ENCODE assay signal across 9 mouse cellular contexts in the genomic region with DNA sequence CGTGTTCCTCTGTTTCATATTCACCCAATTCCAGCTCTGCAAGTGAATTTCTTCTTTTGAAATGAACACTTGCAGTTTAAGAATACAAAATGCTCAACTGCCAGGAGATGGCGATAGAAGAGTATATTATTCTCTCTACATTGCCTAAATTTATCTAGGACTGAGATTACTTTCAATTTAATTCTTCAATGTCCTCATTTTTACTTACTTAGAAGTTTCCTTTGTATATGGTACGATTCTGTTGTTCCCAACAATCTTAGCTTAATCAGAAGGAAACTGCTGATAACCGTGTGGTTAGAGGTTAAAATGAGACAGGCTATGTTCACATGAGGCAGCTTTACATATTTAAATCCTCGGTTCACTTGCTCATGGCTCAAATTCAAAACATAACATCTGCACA.
DNase-seq lines count a peak whose midpoint lies in the region; ATAC-seq lines count a peak whose summit lies in the region.
"Had no signal": no experiment of that assay in that cellular context is flagged by ENCODE, and none has a peak within 500 bp of the region (broad histone marks: within the 10 kb centered on the region; RNA-seq: fewer than 3 reads in every experiment).

No protein-coding gene starts in this region.

- DNase-seq in cerebellum, postnatal 4 days (ENCODE audit: low spot score in 2 of 2) = no peak
- peak; percentile 28 for DNase-seq in layer of hippocampus, adult 11-12 months (ENCODE audit: low spot score)
- no peak for DNase-seq in layer of hippocampus, postnatal 25 days (ENCODE audit: extremely low spot score in 1 of 2, low spot score in 1 of 2)
- DNase-seq in lung, postnatal 36 days = peak; percentile 39
- DNase-seq in adrenal gland, postnatal 10 days = no peak
- DNase-seq in thymus, postnatal 10 days (ENCODE audit: low spot score in 2 of 2) = no peak
- DNase-seq: thymus, postnatal 14 days had no signal

- ATAC-seq in cerebellum, adult (ENCODE audit: insufficient number of reproducible peaks, low FRiP score, low TSS enrichment) = peak; percentile 20; the same call in 1 of the 2 replicates
- ATAC-seq in common myeloid progenitor, adult 5-6 weeks (replicated peaks; ENCODE audit: low read depth, poor library complexity, severe bottlenecking) = peak; percentile 39; the same call in 1 of the 2 replicates

Comparison
In these comparisons a context has a peak if more than half of its experiments do, and no peak if none do; other contexts are left out.
1. DNase-seq: peak in layer of hippocampus, adult 11-12 months (single experiment) and lung, postnatal 36 days (single experiment); none in cerebellum, postnatal 4 days (0 of 2), layer of hippocampus, postnatal 25 days (0 of 2), adrenal gland, postnatal 10 days (single experiment) and thymus, postnatal 10 days (0 of 2).